Mouse (Mus musculus) limb, embryonic 15.5 days (tissue): Measurements from ENCODE around the gene Cdan1. TPM values are rescaled to one million over a fixed set of nuclear protein-coding genes. Genes with fewer than 3 reads are reported as not detected.
A peak's percentile ranks its signal among the peaks of the same experiment; 100 is the strongest.

Experiments
- ATAC-seq: fragments of 200-750 bp; cut with Nextera tagmentation; 2 replicates; pipeline ENCODE4 v1.8.0; 2017; ENCODE audit warnings: low read depth, moderate TSS enrichment; ENCODE audit not compliant: insufficient number of reproducible peaks, low FRiP score, low TSS enrichment
- H3K27ac ChIP-seq: fragments of 300-500 bp; sonication (generic); 2 replicates; pipeline ENCODE4 v1.5.1; 2015; ENCODE audit warnings: moderate library complexity, mild to moderate bottlenecking, inconsistent platforms
- H3K27me3 ChIP-seq: fragments of 300-500 bp; sonication (generic); 2 replicates; pipeline ENCODE4 v1.6.1; 2015; ENCODE audit warnings: inconsistent platforms
- H3K36me3 ChIP-seq: fragments of 300-500 bp; sonication (generic); 2 replicates; pipeline ENCODE4 v1.6.1; 2015; ENCODE audit warnings: inconsistent platforms
- H3K4me1 ChIP-seq: fragments of 300-500 bp; sonication (generic); 2 replicates; pipeline ENCODE4 v1.6.1; 2015; ENCODE audit warnings: inconsistent platforms
- H3K4me2 ChIP-seq: fragments of 300-500 bp; sonication (generic); 2 replicates; pipeline ENCODE4 v1.6.1; 2015; ENCODE audit warnings: mild to moderate bottlenecking, inconsistent platforms
- H3K4me3 ChIP-seq: fragments of 300-500 bp; sonication (generic); 2 replicates; pipeline ENCODE4 v1.5.1; 2015; ENCODE audit warnings: mild to moderate bottlenecking, inconsistent platforms
- H3K9ac ChIP-seq: fragments of 300-500 bp; sonication (generic); 2 replicates; pipeline ENCODE4 v1.6.1; 2015; ENCODE audit warnings: inconsistent platforms
- H3K9me3 ChIP-seq: fragments of 300-500 bp; sonication (generic); 2 replicates; pipeline ENCODE4 v1.6.1; 2016; ENCODE audit warnings: inconsistent platforms
- WGBS: fragments of 180-500 bp; shearing (Covaris S2); methylation state at CpG from one replicate; pipeline ENCODE4 v1.1.7; 2015; 5-methylcytosine and 5-hydroxymethylcytosine counted together
- polyA plus RNA-seq: library from polyadenylated mRNA; unstranded; fragments of >200 nt; fragmentation: Nextera tagmentation; extraction: Ambion mirVana; gene quantifications from 2 replicates; pipeline ENCODE4 v1.2.1, GENCODE M21; 2015

Gene Cdan1
- polyA plus RNA-seq, result 4.8 and 6.2 TPM in 2 replicates

GRCm38 (mm10) chr2:120849449-120850423, at the start of gene Cdan1:
TSS of gene Cdan1 (minus strand) at chr2:120850128.
- Histone ChIP-seq H3K4me1 (peaks cover 8% of the 10 kb centered on the region; the same call in 1 of the 2 replicates), H3K36me3 (no peaks in the 10 kb centered on the region), H3K4me3 (peak within 1 kb of the TSS; percentile 96), H3K27ac (peak within 1 kb of the TSS; percentile 54; the same call in 1 of the 2 replicates), H3K9ac (peak within 1 kb of the TSS; percentile 85), H3K27me3 (no peaks in the 10 kb centered on the region), H3K4me2 (peak within 1 kb of the TSS; percentile 81), H3K9me3 (no peaks in the 10 kb centered on the region)
- under 1% methylated on average over 49 of the region's 71 CpGs for WGBS
- ATAC-seq, result peak; percentile 50

- H3K36me3 ChIP-seq, result peaks cover 79% of the 10 kb centered on the region
- no peak overlapping the region for H3K4me2 ChIP-seq
- H3K4me1 ChIP-seq, result no peaks in the 10 kb centered on the region
- no peak overlapping the region for H3K9ac ChIP-seq
- H3K9me3 ChIP-seq, result no peaks in the 10 kb centered on the region
- WGBS, result 97% methylated on average over 3 of the region's 3 CpGs
- H3K27me3 ChIP-seq, result no peaks in the 10 kb centered on the region
- H3K27ac ChIP-seq, result no peak overlapping the region
- no peak for ATAC-seq
- no peak overlapping the region for H3K4me3 ChIP-seq
Observed at GRCm38 (mm10) chr2:120896361-120896760, 46.4 kb upstream of the Cdan1 start.

- Histone ChIP-seq H3K36me3 (peaks cover 50% of the 10 kb centered on the region), H3K27ac (no peak overlapping the region), H3K9ac (no peak overlapping the region), H3K27me3 (no peaks in the 10 kb centered on the region), H3K4me1 (no peaks in the 10 kb centered on the region), H3K9me3 (no peaks in the 10 kb centered on the region), H3K4me2 (no peak overlapping the region), H3K4me3 (no peak overlapping the region)
- 91% methylated on average over 5 of the region's 5 CpGs for WGBS
- no peak for ATAC-seq
Observed at GRCm38 (mm10) chr2:120887601-120888000, 37.7 kb upstream of the Cdan1 start.

GRCm38 (mm10) chr2:120873192-120873591, 23.3 kb upstream of the Cdan1 start:
- Histone ChIP-seq H3K4me3 (no peak overlapping the region), H3K9me3 (no peaks in the 10 kb centered on the region), H3K4me2 (no peak overlapping the region), H3K27ac (no peak overlapping the region), H3K36me3 (peaks cover 63% of the 10 kb centered on the region), H3K4me1 (no peaks in the 10 kb centered on the region), H3K27me3 (no peaks in the 10 kb centered on the region), H3K9ac (no peak overlapping the region)
- ATAC-seq, result no peak
- 84% methylated on average over 2 of the region's 2 CpGs for WGBS

GRCm38 (mm10) chr2:120871447-120872336, 21.8 kb upstream of the Cdan1 start:
- no peak for ATAC-seq
- WGBS, result 76% methylated on average over 9 of the region's 9 CpGs
- no peaks in the 10 kb centered on the region for H3K4me1 ChIP-seq
- H3K27ac ChIP-seq, result no peak overlapping the region
- no peak overlapping the region for H3K4me3 ChIP-seq
- no peaks in the 10 kb centered on the region for H3K9me3 ChIP-seq
- peaks cover 63% of the 10 kb centered on the region for H3K36me3 ChIP-seq
- no peak overlapping the region for H3K4me2 ChIP-seq
- H3K27me3 ChIP-seq, result no peaks in the 10 kb centered on the region
- no peak overlapping the region for H3K9ac ChIP-seq

GRCm38 (mm10) chr2:120867336-120867735, 17.4 kb upstream of the Cdan1 start:
- no peak overlapping the region for H3K9ac ChIP-seq
- 88% methylated on average over 5 of the region's 5 CpGs for WGBS
- H3K27ac ChIP-seq, result no peak overlapping the region
- H3K4me2 ChIP-seq, result no peak overlapping the region
- no peaks in the 10 kb centered on the region for H3K27me3 ChIP-seq
- H3K4me1 ChIP-seq, result no peaks in the 10 kb centered on the region
- ATAC-seq, result no peak
- no peaks in the 10 kb centered on the region for H3K9me3 ChIP-seq
- H3K36me3 ChIP-seq, result peaks cover 66% of the 10 kb centered on the region
- no peak overlapping the region for H3K4me3 ChIP-seq

GRCm38 (mm10) chr2:120866561-120866960, 16.6 kb upstream of the Cdan1 start:
- no peak for ATAC-seq
- 18% methylated on average over 1 of the region's 1 CpGs for WGBS

GRCm38 (mm10) chr2:120863389-120863788, 13.5 kb upstream of the Cdan1 start:
- no peak overlapping the region for H3K9ac ChIP-seq
- ATAC-seq, result no peak
- no peak overlapping the region for H3K4me3 ChIP-seq
- no peaks in the 10 kb centered on the region for H3K9me3 ChIP-seq
- no peaks in the 10 kb centered on the region for H3K4me1 ChIP-seq
- H3K27me3 ChIP-seq, result no peaks in the 10 kb centered on the region
- peaks cover 58% of the 10 kb centered on the region for H3K36me3 ChIP-seq
- no peak overlapping the region for H3K27ac ChIP-seq
- 98% methylated on average over 1 of the region's 1 CpGs for WGBS
- no peak overlapping the region for H3K4me2 ChIP-seq

More at GRCm38 (mm10) chr2:120866561-120866960, 16.6 kb upstream of the Cdan1 start:
- Histone ChIP-seq H3K9ac (no peak overlapping the region), H3K4me2 (no peak overlapping the region), H3K4me1 (no peaks in the 10 kb centered on the region), H3K4me3 (no peak overlapping the region), H3K27me3 (no peaks in the 10 kb centered on the region), H3K27ac (no peak overlapping the region), H3K36me3 (peaks cover 65% of the 10 kb centered on the region), H3K9me3 (no peaks in the 10 kb centered on the region)

GRCm38 (mm10) chr2:120860699-120861098, 10.8 kb upstream of the Cdan1 start:
- peaks cover 45% of the 10 kb centered on the region for H3K36me3 ChIP-seq
- no peak overlapping the region for H3K27ac ChIP-seq
- ATAC-seq, result no peak
- H3K4me2 ChIP-seq, result no peak overlapping the region
- H3K4me1 ChIP-seq, result no peaks in the 10 kb centered on the region
- H3K4me3 ChIP-seq, result no peak overlapping the region
- no peaks in the 10 kb centered on the region for H3K9me3 ChIP-seq
- WGBS, result 81% methylated on average over 1 of the region's 1 CpGs
- no peaks in the 10 kb centered on the region for H3K27me3 ChIP-seq
- H3K9ac ChIP-seq, result no peak overlapping the region

- peaks cover 26% of the 10 kb centered on the region for H3K36me3 ChIP-seq
- no peak overlapping the region for H3K4me3 ChIP-seq
- H3K4me2 ChIP-seq, result no peak overlapping the region
- H3K27me3 ChIP-seq, result no peaks in the 10 kb centered on the region
- no peak for ATAC-seq
- H3K9me3 ChIP-seq, result no peaks in the 10 kb centered on the region
- no peaks in the 10 kb centered on the region for H3K4me1 ChIP-seq
- H3K27ac ChIP-seq, result no peak overlapping the region
- WGBS, result 79% methylated on average over 3 of the region's 3 CpGs
- H3K9ac ChIP-seq, result no peak overlapping the region
Observed at GRCm38 (mm10) chr2:120858131-120858530, 8.2 kb upstream of the Cdan1 start.

- Histone ChIP-seq H3K4me2 (no peak overlapping the region), H3K9me3 (no peaks in the 10 kb centered on the region), H3K9ac (no peak overlapping the region), H3K36me3 (no peaks in the 10 kb centered on the region), H3K4me1 (peaks cover 6% of the 10 kb centered on the region; the same call in 1 of the 2 replicates), H3K27ac (no peak overlapping the region), H3K27me3 (no peaks in the 10 kb centered on the region), H3K4me3 (no peak overlapping the region)
- ATAC-seq, result no peak
- 76% methylated on average over 3 of the region's 3 CpGs for WGBS
Observed at GRCm38 (mm10) chr2:120853151-120853550, 3.2 kb upstream of the Cdan1 start.
